Mouse (Mus musculus) urinary bladder, postnatal 14 days (tissue): ENCODE data around the gene Pglyrp1.

Experiments used
- DNase-seq: peaks from one replicate; pipeline ENCODE4 v3.0.0; 2021; ENCODE audit warnings: low spot score

The Pglyrp1 gene

GRCm38 (mm10) chr7:18926911-18927310, 55.8 kb downstream of the Pglyrp1 start:
- no peak for DNase-seq

- no peak for DNase-seq
Measured at GRCm38 (mm10) chr7:18927759-18928158, 56.6 kb downstream of the Pglyrp1 start.
